Mouse (Mus musculus) 3T3-L1 (cell line): Measurements from ENCODE around the gene Acss2.
"Not testable (repeated sequence)": the region's sequence is repeated elsewhere in the genome, so short reads cannot be mapped to it uniquely, and the experiment has no call there.

ENCODE experiments used
- DNase-seq: peaks from one replicate; pipeline ENCODE4 v3.0.0-alpha.2; 2015; ENCODE audit warnings: low read depth, low spot score

Acss2 gene

GRCm38 (mm10) chr2:155538463-155539057 is 20.8 kb downstream of the Acss2 start:
- not testable (repeated sequence) for DNase-seq

- no peak for DNase-seq
Measured at GRCm38 (mm10) chr2:155539696-155540095, 21.9 kb downstream of the Acss2 start.

- DNase-seq: peak; percentile 50
Measured at GRCm38 (mm10) chr2:155540822-155541458, 23.2 kb downstream of the Acss2 start.

GRCm38 (mm10) chr2:155546955-155547354 is 29.2 kb downstream of the Acss2 start:
- DNase-seq: no peak

DNA sequence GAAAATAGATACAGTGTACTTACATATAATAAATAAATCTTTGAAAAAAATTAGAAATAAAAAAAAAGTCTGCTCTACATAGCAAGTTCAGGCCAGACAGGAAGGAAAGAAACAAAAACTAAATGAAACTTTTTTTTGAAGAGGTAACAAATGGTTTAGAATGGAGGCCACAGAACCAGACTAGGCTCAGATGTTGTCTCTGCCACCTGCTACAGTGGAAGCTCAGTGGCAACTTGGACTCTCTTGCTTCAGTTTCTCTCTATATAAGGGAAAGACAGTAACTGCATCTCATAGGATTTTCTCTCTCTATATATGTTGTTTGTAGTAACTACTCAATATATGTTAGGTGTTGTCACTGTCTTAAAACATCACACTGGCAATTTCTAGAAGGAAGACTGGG is 34.6 kb downstream of the Acss2 start:
- DNase-seq: no peak

- no peak for DNase-seq
Measured at GRCm38 (mm10) chr2:155552949-155553354, 35.2 kb downstream of the Acss2 start.

DNA sequence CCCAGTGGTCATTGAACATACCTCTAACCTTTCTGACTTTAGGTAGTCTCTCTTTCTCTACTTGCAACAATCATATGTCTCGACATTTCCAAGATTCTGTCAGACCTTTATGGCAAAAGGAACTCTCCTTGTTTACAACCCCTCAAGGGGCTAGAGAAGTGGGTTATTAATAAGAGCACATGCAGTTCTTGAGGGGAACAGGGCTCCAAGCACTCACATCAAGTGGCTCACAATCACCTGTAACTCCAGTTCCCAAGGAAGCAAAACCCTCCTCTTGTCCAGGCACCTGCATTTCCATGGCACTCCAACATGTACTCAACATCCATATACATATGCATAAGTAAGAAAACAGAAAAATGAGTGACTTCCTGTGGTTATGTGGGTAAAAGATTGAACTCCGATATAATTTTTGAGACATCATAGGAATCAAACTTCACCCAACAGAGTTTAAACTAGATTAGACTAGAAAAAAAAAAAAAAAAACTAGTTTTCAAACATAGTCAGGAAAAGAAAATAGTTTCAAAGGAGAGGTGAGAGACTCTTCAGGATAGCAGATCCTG is 36.8 kb downstream of the Acss2 start:
- DNase-seq: no peak

GRCm38 (mm10) chr2:155562209-155562608 is 44.5 kb downstream of the Acss2 start:
- DNase-seq: no peak

- no peak for DNase-seq
Measured at GRCm38 (mm10) chr2:155562934-155563333, 45.2 kb downstream of the Acss2 start.

DNA sequence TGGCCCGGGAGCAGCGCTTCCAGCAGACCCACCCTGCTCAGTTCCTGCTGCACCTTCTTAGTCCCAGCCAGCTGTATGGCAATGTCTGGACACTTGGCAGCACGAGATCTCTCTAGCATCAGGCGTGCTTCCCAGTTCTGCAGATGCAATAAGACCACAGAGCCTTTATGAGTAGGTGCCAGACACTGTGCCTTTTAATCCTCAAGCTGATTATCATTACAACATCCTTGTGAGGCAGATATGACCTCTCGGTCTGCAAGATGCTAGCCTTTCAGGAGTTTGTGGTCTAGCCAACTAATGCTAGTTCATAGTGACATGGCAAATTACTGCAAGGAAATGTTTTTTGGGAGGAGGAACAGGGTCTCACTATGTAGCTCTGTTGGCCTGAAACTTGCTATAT is 50.0 kb downstream of the Acss2 start:
- DNase-seq: no peak

DNA sequence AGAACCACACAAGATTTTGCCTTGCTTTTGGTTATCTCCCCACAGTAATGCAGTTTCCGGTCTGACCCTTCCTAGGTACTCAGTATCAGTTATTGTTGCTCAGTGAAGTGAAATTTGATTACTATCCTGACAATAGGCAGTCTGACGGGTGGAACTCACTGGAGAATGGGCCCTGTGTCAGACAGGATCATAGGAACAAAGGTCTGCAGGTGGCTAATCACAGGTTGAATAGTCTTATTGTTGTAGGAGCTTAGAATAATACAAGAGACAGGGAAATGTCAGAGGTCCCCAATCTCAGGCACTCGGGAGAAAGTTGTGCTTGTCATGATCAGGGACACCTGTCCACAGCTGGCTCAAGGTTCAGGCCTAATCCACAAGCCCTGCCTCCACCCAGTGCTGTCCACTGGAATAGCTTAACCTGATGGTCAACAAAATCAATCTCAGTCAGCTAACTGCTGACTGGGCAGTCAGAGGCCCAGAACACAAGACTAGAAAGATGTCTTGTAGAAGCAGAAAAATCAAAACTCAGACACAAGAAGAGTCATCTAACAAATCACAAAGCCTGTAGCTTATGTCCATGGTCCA is 51.6 kb downstream of the Acss2 start:
- no peak for DNase-seq

- DNase-seq: no peak
Measured at GRCm38 (mm10) chr2:155573001-155573400, 55.3 kb downstream of the Acss2 start.

DNA sequence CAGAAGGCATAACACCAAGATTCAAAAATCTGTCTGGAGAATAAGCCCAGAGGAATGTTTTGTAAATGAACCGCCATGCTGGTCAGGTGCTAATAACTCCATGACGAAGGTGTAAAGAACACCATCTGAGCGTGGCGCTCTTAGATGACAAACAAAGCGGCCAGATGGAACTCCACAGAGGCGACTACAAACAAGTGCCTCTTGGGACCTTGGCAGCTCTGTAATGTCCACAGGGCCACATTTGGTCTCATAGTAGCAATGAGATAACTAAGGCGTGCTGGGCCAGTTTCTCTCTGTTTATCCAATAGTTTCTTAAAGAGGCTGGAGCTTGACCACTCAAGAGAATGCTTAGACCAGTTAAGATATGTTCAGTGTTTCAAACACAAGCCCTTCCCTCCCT is 56.2 kb downstream of the Acss2 start:
- DNase-seq: no peak

DNA sequence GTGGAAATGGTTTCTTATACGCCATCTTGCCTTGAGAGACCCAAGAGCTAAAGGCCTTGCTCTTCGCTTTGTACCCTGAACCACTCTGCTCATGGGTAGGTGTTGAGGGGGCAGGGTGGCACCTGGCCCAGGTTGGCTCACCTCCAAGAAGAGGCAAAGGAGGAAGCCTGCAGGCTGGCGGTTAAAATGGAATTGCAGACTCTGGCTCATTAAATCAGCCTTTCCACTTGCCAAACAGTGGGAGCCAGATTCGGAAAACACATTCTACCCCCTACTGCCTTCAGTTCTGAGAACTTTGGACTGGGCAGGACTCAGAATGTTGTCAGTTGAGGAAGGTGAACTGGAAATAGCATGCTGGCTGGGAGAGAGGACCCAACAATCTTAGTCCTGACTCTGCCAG is 57.0 kb downstream of the Acss2 start:
- no peak for DNase-seq

DNA sequence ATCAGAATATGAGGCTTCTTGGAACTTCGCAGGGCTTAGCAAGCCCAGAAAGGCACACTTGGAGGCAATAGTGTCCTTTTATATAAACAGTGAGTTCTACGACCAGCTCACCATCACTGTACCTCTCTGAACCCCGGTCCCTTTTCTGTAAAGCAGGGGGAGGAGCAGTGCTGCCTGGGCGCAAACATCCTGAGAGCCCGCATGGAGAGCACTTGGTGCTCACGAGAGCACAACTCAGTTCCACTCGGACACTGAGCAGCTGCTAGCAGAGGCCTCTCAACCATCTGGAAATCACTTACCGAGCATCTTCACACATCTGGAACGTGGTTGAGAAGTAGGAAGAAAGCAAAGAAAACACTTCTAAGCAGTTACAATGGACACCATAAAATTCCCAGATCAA is 58.9 kb downstream of the Acss2 start:
- DNase-seq: no peak

DNA sequence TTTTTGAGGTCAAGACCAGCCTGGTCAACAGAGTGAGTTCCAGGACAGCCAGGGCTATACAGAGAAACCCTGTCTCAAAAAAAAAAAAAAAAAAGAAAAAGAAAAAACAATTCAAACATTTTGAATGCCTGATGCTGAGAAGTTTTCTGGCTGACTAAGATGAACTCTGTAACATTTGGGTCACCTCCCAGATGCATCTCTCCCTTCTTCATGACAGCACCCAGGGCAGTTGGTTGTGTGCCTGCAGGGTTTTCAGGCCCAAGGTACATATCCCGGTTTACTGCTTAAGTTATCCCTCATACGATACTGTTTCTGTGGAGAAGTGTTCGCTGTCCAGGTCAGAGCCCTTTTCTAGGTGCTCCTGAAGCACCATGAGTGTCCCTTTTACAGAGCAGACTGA is 62.6 kb downstream of the Acss2 start:
- peak; percentile 57 for DNase-seq

DNA sequence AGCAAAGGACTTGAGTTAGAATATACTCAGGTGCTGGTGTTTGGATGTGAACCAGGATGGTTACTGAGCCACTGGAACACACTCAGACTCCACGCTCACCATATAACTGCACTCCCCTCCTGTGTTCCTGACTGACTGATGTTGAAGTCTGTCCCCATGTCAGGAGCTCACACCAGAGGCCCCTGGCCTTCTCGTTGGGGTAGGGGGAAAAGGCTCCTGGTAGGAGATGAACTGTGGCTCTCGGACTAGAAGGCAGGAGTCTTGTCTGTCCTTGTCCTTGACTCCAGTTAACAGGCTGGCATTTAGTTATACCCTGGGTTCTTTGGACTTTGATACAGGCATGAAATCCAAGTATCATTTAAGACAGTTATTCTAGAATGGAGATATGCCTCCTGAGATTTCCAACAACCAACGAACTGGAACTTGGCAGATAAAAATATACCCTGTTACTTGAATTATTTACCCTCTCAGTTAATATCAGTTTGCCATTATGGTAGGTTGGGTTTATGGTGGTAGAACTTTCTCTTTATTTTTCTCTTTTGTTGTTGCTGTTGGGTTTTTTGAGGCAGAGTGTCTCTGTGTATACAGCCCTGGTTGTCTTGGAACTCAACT is 64.7 kb downstream of the Acss2 start:
- no peak for DNase-seq

GRCm38 (mm10) chr2:155582996-155583395 is 65.2 kb downstream of the Acss2 start:
- DNase-seq: no peak

DNA sequence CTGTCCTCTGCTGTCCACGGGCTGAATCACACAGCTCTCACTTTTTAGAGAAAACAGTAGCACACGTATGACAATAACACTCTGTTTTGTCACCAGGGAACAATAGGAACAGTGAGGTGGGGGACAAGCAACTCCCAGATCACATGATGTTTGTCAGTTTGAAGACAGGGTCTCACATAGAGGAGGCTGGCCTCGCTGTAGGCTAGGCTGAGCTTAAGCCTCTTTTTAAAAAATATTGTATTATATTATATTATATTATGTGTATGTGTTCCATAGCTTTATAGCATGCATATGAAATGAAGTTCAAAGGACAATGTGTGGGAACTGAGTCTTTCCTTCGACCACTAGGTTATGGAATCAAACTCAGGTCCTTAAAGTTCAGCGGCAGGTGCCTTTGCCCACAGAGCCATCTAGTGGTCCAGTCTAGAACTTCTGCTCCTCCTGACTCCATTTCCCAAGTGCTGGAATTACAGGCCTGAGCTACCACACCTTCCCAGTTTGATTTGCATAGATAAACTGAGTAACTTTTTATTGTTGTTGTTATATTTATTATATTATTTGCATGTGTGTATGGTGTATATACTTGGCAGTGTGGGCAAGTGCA is 66.3 kb downstream of the Acss2 start:
- DNase-seq: peak; percentile 83

DNA sequence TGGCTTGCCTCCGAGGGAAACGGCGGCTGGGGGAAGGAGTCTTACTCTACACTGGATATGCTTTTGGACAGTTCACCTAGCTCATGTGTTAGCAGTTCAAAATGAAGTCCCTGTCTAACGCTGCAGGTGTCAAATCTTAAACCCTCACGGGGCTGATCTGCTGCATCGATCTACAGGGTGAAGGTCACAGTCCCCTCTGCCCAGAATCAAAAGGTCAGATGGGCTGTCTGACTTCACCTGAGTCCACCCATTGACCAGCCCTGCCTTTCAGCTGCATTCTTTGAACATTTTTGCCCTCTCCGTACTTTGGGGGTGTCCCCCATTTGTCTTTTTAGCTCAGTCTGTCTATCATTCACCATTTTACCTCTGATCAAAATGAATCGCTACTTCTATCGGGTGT is 67.3 kb downstream of the Acss2 start:
- no peak for DNase-seq

GRCm38 (mm10) chr2:155585486-155585885 is 67.7 kb downstream of the Acss2 start:
- no peak for DNase-seq

- peak; percentile 68 for DNase-seq
Measured at GRCm38 (mm10) chr2:155588136-155588535, 70.4 kb downstream of the Acss2 start.
